Mouse (Mus musculus) embryonic facial prominence, embryonic 14.5 days (tissue): ENCODE results near the gene Polr3b. TPM values are rescaled to one million over a fixed set of nuclear protein-coding genes. Genes with fewer than 3 reads are reported as not detected.

Source experiments
- ATAC-seq: fragments of 200-750 bp; cut with Nextera tagmentation; 2 replicates; pipeline ENCODE4 v1.8.0; 2017; ENCODE audit warnings: low read depth, moderate number of reproducible peaks, moderate TSS enrichment
- DNase-seq: peaks from one replicate; pipeline ENCODE4 v3.0.0-alpha.2; 2015; ENCODE audit warnings: low spot score
- H3K27ac ChIP-seq: fragments of 300-500 bp; sonication (generic); replicated peaks from 2 replicates; pipeline ENCODE4 v1.5.1; 2014; ENCODE audit warnings: low read depth, mild to moderate bottlenecking, low read length, moderate library complexity
- H3K27me3 ChIP-seq: fragments of 300-500 bp; sonication (generic); replicated peaks from 2 replicates; pipeline ENCODE4 v1.6.1; 2014; ENCODE audit warnings: low read length; ENCODE audit not compliant: control insufficient read depth, insufficient read depth
- H3K36me3 ChIP-seq: fragments of 300-500 bp; sonication (generic); 2 replicates; pipeline ENCODE4 v1.6.1; 2014; ENCODE audit warnings: low read length, mixed read lengths; ENCODE audit not compliant: control insufficient read depth, insufficient read depth
- H3K4me1 ChIP-seq: fragments of 300-500 bp; sonication (generic); 2 replicates; pipeline ENCODE4 v1.6.1; 2014; ENCODE audit warnings: antibody characterized with exemption, low read length; ENCODE audit not compliant: control insufficient read depth, insufficient read depth
- H3K4me2 ChIP-seq: fragments of 300-500 bp; sonication (generic); 2 replicates; pipeline ENCODE4 v1.6.1; 2014; ENCODE audit warnings: low read depth, mild to moderate bottlenecking, low read length, moderate library complexity, mixed read lengths
- H3K4me3 ChIP-seq: fragments of 300-500 bp; sonication (generic); 2 replicates; pipeline ENCODE4 v1.5.1; 2014; ENCODE audit warnings: low read depth, mild to moderate bottlenecking, low read length
- H3K9ac ChIP-seq: fragments of 300-500 bp; sonication (generic); 2 replicates; pipeline ENCODE4 v1.6.1; 2014; ENCODE audit warnings: low read depth, mild to moderate bottlenecking, low read length, moderate library complexity, mixed read lengths
- H3K9me3 ChIP-seq: fragments of 300-500 bp; sonication (generic); 2 replicates; pipeline ENCODE4 v1.6.1; 2016; ENCODE audit warnings: low read length; ENCODE audit not compliant: control insufficient read depth
- WGBS: fragments of 180-500 bp; shearing (Covaris S2); extraction: QIAGEN DNeasy Blood & Tissue Kit; methylation state at CpG from one replicate; pipeline ENCODE4 v1.1.7; 2014; 5-methylcytosine and 5-hydroxymethylcytosine counted together
- polyA plus RNA-seq: library from polyadenylated mRNA; unstranded; fragments of >200 nt; fragmentation: Nextera tagmentation; extraction: Ambion mirVana; gene quantifications from 2 replicates; pipeline ENCODE4 v1.2.1, GENCODE M21; 2014

The Polr3b gene
- polyA plus RNA-seq, 1 experiment from 2014 or later = 10.9 TPM

- no peak overlapping the region for H3K27ac ChIP-seq
- H3K36me3 ChIP-seq = no peaks in the 10 kb centered on the region
- no peak overlapping the region for H3K9ac ChIP-seq
- no peaks in the 10 kb centered on the region for H3K27me3 ChIP-seq
- H3K4me2 ChIP-seq = no peak overlapping the region
- DNase-seq (no peak), ATAC-seq (no peak)
- WGBS = 61% methylated on average over 8 of the region's 8 CpGs
- no peak overlapping the region for H3K4me3 ChIP-seq
- no peaks in the 10 kb centered on the region for H3K9me3 ChIP-seq
- H3K4me1 ChIP-seq = no peaks in the 10 kb centered on the region
Observed at GRCm38 (mm10) chr10:84581191-84581590, 40.9 kb upstream of the Polr3b start.

DNA sequence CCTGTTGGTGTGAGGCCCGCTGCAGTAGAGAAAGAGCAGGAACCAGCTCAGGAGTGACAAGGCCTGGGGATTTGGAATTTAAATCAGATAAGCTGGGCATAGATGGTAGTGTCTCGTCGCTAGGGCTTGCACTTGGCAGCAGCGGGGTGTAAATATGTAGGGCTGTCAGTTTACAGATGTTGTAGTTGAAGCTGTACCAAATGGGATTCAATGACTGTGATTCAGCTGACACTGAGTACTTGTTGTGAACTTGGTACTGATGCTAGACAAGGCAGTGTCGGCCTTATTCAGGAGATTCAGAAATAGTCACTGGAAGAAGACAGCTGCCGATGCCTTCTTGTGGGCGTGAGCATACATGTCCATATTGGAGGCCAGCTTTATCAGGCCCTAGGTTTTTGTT, 39.9 kb upstream of the Polr3b start:
- Histone ChIP-seq H3K4me2 (no peak overlapping the region), H3K27me3 (no peaks in the 10 kb centered on the region), H3K4me3 (no peak overlapping the region), H3K9ac (no peak overlapping the region), H3K4me1 (no peaks in the 10 kb centered on the region), H3K36me3 (no peaks in the 10 kb centered on the region), H3K9me3 (no peaks in the 10 kb centered on the region), H3K27ac (no peak overlapping the region)
- WGBS = 75% methylated on average over 7 of the region's 7 CpGs
- no peak for ATAC-seq
- no peak for DNase-seq

GRCm38 (mm10) chr10:84584451-84585293, 37.4 kb upstream of the Polr3b start:
- Histone ChIP-seq H3K9me3 (no peaks in the 10 kb centered on the region), H3K4me3 (no peak overlapping the region), H3K4me2 (no peak overlapping the region), H3K27ac (no peak overlapping the region), H3K4me1 (no peaks in the 10 kb centered on the region), H3K36me3 (no peaks in the 10 kb centered on the region), H3K9ac (no peak overlapping the region), H3K27me3 (no peaks in the 10 kb centered on the region)
- WGBS = 72% methylated on average over 11 of the region's 11 CpGs
- DNase-seq (no peak), ATAC-seq (no peak)

DNA sequence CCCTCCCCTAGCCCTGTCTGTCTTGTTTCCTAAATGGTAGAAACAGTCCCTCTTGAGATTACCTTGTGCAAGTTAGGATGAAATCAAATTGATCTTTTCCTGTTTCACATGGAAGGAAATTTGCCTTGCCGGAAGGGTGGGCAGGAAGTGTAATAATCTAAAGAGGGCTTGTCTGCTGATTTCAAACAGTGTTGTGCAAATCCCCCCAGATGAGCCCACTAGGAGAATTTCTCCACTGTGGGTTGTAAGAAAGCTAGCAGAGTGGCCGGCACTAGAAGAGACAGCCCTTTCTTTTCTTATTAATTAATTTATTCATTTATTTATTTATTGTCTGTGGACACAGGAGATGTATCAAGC, 36.8 kb upstream of the Polr3b start:
- Histone ChIP-seq H3K27me3 (no peaks in the 10 kb centered on the region), H3K4me3 (no peak overlapping the region), H3K9ac (no peak overlapping the region), H3K4me2 (no peak overlapping the region), H3K9me3 (no peaks in the 10 kb centered on the region), H3K36me3 (no peaks in the 10 kb centered on the region), H3K4me1 (no peaks in the 10 kb centered on the region), H3K27ac (no peak overlapping the region)
- ATAC-seq (no peak), DNase-seq (no peak)
- WGBS = 62% methylated on average over 2 of the region's 2 CpGs

- no peaks in the 10 kb centered on the region for H3K27me3 ChIP-seq
- H3K27ac ChIP-seq = no peak overlapping the region
- no peak overlapping the region for H3K4me3 ChIP-seq
- no peak overlapping the region for H3K9ac ChIP-seq
- no peaks in the 10 kb centered on the region for H3K4me1 ChIP-seq
- H3K36me3 ChIP-seq = 0 out of 2 replicates have a peak, but pooled peaks cover 4% of the 10 kb centered on the region
- ATAC-seq (no peak), DNase-seq (no peak)
- no peak overlapping the region for H3K4me2 ChIP-seq
- WGBS = 78% methylated on average over 14 of the region's 14 CpGs
- no peaks in the 10 kb centered on the region for H3K9me3 ChIP-seq
Observed at GRCm38 (mm10) chr10:84590956-84591355, 31.1 kb upstream of the Polr3b start.

DNA sequence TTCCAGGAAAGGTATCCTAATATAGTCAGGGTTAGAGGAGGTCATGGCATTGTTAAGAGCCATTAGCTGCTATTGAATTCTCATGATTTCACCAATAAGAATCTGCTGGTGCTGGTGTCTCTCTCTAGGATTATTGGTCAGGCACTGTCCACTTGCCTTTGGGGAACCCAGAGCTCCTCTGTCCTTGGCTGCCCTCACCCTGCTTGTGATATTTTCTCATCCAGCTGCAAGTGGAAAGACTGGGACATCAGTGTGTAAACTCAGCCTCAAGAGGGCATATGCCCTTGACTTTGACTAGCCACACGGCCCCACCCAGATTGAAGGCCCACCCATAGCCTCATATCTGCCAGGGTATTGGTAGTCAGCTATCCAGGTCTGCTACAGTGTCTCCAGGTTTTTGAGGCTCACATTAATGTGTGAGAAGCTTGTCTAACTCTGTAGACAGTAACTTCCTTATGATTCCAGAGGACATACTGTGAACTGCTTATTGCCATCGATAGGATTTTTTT, 30.4 kb upstream of the Polr3b start:
- Histone ChIP-seq H3K4me1 (no peaks in the 10 kb centered on the region), H3K9ac (no peak overlapping the region), H3K4me2 (no peak overlapping the region), H3K27ac (no peak overlapping the region), H3K4me3 (no peak overlapping the region), H3K36me3 (0 out of 2 replicates have a peak, but pooled peaks cover 4% of the 10 kb centered on the region), H3K27me3 (no peaks in the 10 kb centered on the region), H3K9me3 (no peaks in the 10 kb centered on the region)
- DNase-seq = no peak
- WGBS = 85% methylated on average over 2 of the region's 2 CpGs
- ATAC-seq = no peak

DNA sequence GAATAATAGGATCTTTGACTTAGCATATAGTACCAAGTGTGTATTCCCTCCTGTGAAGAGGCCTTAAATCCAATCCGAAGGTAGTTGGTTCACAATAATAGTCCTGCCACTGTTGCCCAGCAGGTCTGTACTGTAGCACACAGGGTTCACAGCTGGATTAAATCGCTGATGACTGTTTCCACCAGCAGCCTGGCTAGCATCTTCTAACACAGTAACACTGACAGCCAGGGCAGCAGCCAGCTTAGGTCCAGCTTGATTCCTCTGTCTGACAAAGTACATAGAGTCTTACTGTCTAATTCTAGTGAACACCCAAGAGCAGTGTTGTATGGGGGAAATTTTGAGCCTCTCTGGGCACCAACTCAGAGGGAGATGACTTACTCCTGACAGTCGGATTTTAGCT, 29.3 kb upstream of the Polr3b start:
- no peaks in the 10 kb centered on the region for H3K27me3 ChIP-seq
- 0 out of 2 replicates have a peak, but pooled peaks cover 4% of the 10 kb centered on the region for H3K36me3 ChIP-seq
- no peak overlapping the region for H3K4me3 ChIP-seq
- H3K9ac ChIP-seq = no peak overlapping the region
- no peaks in the 10 kb centered on the region for H3K4me1 ChIP-seq
- H3K27ac ChIP-seq = no peak overlapping the region
- no peak for ATAC-seq
- H3K4me2 ChIP-seq = no peak overlapping the region
- 51% methylated on average over 3 of the region's 3 CpGs for WGBS
- DNase-seq = no peak
- no peaks in the 10 kb centered on the region for H3K9me3 ChIP-seq

DNA sequence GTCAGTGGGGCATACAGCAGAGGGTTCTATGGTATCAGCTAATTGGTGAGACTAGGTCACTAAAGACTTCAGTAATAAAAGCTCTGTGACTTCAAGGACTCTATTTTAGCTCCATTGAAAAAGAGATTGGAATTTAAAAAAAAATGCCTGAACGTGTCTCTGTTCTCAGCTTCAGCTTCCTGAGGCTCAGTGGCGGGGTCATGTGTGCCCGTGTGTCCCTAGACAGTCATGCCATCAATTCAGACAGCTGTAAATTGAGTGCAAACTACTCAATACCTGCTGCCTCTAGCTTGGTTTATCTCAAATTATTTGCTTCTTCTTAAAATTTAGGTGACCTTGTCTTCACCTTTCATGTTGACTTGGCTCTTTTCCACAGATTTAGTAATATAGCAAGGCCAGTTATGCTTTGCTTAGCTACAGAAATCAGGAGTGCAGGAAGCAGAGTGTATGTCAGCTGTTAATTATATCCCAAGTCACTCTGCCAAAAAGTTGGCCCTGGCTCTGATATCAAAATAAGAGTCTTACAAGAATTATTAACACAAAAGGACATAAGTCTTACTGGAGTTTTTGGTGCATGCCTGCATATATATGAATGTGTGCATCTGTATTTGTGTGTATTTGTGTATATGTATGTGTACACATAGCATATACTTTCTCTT, 24.8 kb upstream of the Polr3b start:
- H3K4me3 ChIP-seq = no peak overlapping the region
- peak; percentile 67 for DNase-seq
- no peak overlapping the region for H3K4me2 ChIP-seq
- 0 out of 2 replicates have a peak, but pooled peaks cover 3% of the 10 kb centered on the region for H3K36me3 ChIP-seq
- 50% methylated on average over 3 of the region's 3 CpGs for WGBS
- H3K4me1 ChIP-seq = no peaks in the 10 kb centered on the region
- no peaks in the 10 kb centered on the region for H3K27me3 ChIP-seq
- H3K27ac ChIP-seq = no peak overlapping the region
- ATAC-seq = no peak
- no peaks in the 10 kb centered on the region for H3K9me3 ChIP-seq
- H3K9ac ChIP-seq = no peak overlapping the region
